ENCODE assay signal across 8 mouse cellular contexts in the genomic region with DNA sequence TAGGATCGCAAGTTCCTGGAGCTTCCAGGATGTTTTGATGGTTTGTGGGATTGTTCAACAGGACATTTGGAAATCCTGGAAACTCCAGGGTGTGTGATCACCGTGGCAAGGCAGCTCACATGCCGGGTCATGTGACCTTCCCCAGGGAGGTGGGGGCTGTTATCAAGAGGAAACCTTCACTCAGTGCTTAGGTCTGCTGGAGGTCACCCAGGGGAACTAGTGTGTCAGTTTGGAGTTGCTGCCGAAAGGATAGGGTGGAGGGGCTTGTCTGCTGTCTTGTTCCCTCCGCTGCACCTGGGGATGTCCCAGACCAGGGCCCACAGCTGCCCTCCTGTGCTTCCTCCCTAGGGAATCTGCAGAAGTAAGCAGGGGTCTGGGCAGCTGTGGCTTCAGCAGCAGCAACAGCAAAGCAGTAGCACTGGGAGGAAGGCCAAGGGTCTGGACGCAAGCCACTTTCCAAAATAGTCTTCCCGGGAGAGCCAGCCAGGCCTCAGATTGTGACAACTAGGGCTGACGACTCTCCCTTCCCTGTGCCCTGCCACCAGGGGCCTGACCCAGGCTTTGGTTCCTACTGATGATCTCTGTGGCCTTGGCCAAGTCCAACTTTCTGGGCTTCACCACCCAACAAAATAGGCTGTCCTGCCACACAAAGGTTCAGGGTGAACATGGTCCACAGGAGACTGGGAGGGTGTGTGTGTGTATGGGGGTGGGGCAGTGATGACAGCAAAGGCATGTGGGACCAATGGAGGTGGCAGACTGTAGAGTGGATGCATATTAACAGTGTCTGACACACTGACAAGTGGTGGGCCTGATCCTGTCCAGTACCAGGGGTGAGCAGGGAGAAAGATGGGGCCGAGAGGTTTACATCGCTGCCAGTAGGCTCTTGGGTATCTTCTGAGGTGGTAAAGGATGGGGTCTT. TPM values are rescaled to one million over a fixed set of nuclear protein-coding genes. Genes with fewer than 3 reads are reported as not detected.
A peak's percentile ranks its signal among the peaks of the same experiment; 100 is the strongest.
DNase-seq lines count a peak whose midpoint lies in the region; ATAC-seq and TF ChIP-seq lines count a peak whose summit lies in the region.

No protein-coding gene starts in this region.

- no peak for TF ChIP-seq CTCF in kidney, postnatal 0 days (IDR thresholded peaks at IDR 0.05; ENCODE audit: low read depth)

- H3K27me3 ChIP-seq in megakaryocyte, embryonic 14.5 days (replicated peaks): peaks cover 32% of the 10 kb centered on the region
- no peaks in the 10 kb centered on the region for H3K27me3 ChIP-seq in kidney, postnatal 0 days (ENCODE audit: insufficient read depth, low read length)

- H3K9me3 ChIP-seq in megakaryocyte, embryonic 14.5 days: no peaks in the 10 kb centered on the region
- no peaks in the 10 kb centered on the region for H3K9me3 ChIP-seq in kidney, postnatal 0 days (replicated peaks; ENCODE audit: low read length)

- DNase-seq in adrenal gland, postnatal 10 days: peak; percentile 88
- peak; percentile 92 to 93 for DNase-seq in heart, adult 18-20 months
- peak; percentile 27 for DNase-seq in kidney, postnatal 0 days (ENCODE audit: low spot score)
- DNase-seq in ovary, postnatal 10 days (ENCODE audit: low spot score): peak; percentile 41
- no peak for DNase-seq in thymus, postnatal 25 days
- no peak for DNase-seq in retina, postnatal 1 day

- H3K27ac ChIP-seq in kidney, postnatal 0 days: peak overlapping the region; percentile 19; the same call in 1 of the 2 replicates

- no peak overlapping the region for H3K4me2 ChIP-seq in kidney, postnatal 0 days (ENCODE audit: low read length)

- H3K9ac ChIP-seq in kidney, postnatal 0 days (ENCODE audit: low read depth, low read length): no peak overlapping the region

- H3K4me3 ChIP-seq in megakaryocyte, embryonic 14.5 days (replicated peaks): peak overlapping the region; percentile 14
- H3K4me3 ChIP-seq in kidney, postnatal 0 days (replicated peaks; ENCODE audit: low read depth, low read length): no peak overlapping the region

- H3K36me3 ChIP-seq in megakaryocyte, embryonic 14.5 days (replicated peaks; ENCODE audit: low read length): peaks cover 39% of the 10 kb centered on the region
- H3K36me3 ChIP-seq in kidney, postnatal 0 days (ENCODE audit: insufficient read depth, low read length): 0 out of 2 replicates have a peak, but pooled peaks cover 2% of the 10 kb centered on the region

- 51% methylated on average over 10 of the region's 10 CpGs for WGBS in kidney, postnatal 0 days

- no peak for ATAC-seq in megakaryocyte, adult 5-6 weeks (ENCODE audit: poor library complexity, severe bottlenecking)
- 0 out of 2 replicates have a peak, but pooled peaks have one; percentile 18 for ATAC-seq in kidney, postnatal 0 days (replicated peaks; ENCODE audit: low FRiP score, low read depth)

- peaks cover 13% of the 10 kb centered on the region for H3K4me1 ChIP-seq in megakaryocyte, embryonic 14.5 days
- 0 out of 2 replicates have a peak, but pooled peaks cover 6% of the 10 kb centered on the region for H3K4me1 ChIP-seq in kidney, postnatal 0 days (replicated peaks; ENCODE audit: insufficient read depth, low read length)

RNA-seq across cellular contexts. Expression of a gene that starts 35.9 kb away (rescaled TPM):
- polyA plus RNA-seq in megakaryocyte, embryonic 14.5 days (2012; ENCODE audit: insufficient read depth, low replicate concordance): 0.03 TPM in 1 of 2 replicates, not detected in the other
- not detected in 2 replicates for total RNA-seq in megakaryocyte, adult 5-6 weeks (2015)
- total RNA-seq in megakaryocyte, adult 5-6 weeks (2017): 0.24 TPM in 1 of 2 replicates, not detected in the other
- 10 to 100 TPM in 1 of 2 experiments, 1 to 10 TPM in 1; 8.4 to 10.7 TPM for total RNA-seq in adrenal gland, postnatal 10 days (2021)
- 1 to 10 TPM; 7.6 to 8.4 TPM for total RNA-seq in heart, adult 18-20 months (2021)
- 11.6 and 12.8 TPM in 2 replicates for polyA plus RNA-seq in kidney, postnatal 0 days (2015; fragmentation: Nextera tagmentation; extraction: Ambion mirVana)

Comparison
In these comparisons a context has a peak if more than half of its experiments do, and no peak if none do; other contexts are left out.
1. DNase-seq: peak in adrenal gland, postnatal 10 days (single experiment), heart, adult 18-20 months (2 of 2), kidney, postnatal 0 days (single experiment) and ovary, postnatal 10 days (single experiment); none in thymus, postnatal 25 days (single experiment) and retina, postnatal 1 day (single experiment).
2. RNA of a gene that starts 35.9 kb away (total RNA-seq): 8.4 to 10.7 TPM in adrenal gland, postnatal 10 days and 7.6 to 8.4 TPM in heart, adult 18-20 months; 0.24 TPM in megakaryocyte, adult 5-6 weeks; every median in the first group is over 4 times any median in the second.